Mouse (Mus musculus) heart, postnatal 10 days (tissue): Measurements from ENCODE around the gene Vmn1r14. TPM values are rescaled to one million over a fixed set of nuclear protein-coding genes. Genes with fewer than 3 reads are reported as not detected.
"Not testable (repeated sequence)": the region's sequence is repeated elsewhere in the genome, so short reads cannot be mapped to it uniquely, and the experiment has no call there.

ENCODE experiments used
- DNase-seq, 2 experiments: peaks; one replicate each; pipeline ENCODE4 v3.0.0; 2021
- intact Hi-C: fragments of 180-260 bp; cut with DNase I; formaldehyde crosslinking; loops from one replicate; pipeline ENCODE4 v1.15.1; 2025
- total RNA-seq, 2 experiments: library from RNA; stranded (reverse); gene quantifications; 2 replicates each; pipeline ENCODE4 v1.2.3; 2021

The Vmn1r14 gene
- total RNA-seq = not detected

- no peak for DNase-seq
- intact Hi-C loops = no loop called here
Measured at GRCm38 (mm10) chr6:57231386-57231785, at the start of gene Vmn1r14. Gene Vmn1r14 (plus strand): TSS chr6:57231686.

- not testable (repeated sequence) for DNase-seq
Measured at GRCm38 (mm10) chr6:57190016-57190415, 41.5 kb upstream of the Vmn1r14 start.

DNA sequence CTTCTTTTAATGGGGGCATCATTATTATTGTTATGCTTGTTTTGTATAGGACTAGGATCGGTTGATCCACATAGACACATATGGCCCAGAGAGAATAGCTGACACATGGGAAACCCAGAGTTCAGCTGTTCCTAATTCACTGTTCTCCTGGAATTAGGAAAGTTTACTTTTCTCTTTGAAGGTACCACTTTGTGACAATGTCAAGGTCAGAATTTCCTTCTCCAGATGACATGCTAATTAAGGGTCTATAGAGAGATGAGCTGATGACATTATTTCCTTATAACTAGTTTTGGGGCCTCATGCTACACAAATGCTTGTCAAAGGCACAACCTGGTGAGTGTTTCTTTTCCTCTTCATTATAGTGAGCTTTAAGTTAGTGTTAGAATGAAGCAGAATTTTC lies 28.5 kb upstream of the Vmn1r14 start, which contains the start of gene Vmn1r13:
TSS of gene Vmn1r13 (plus strand) at position 301 of the 400 bp plus-strand sequence.
- intact Hi-C loops, DNase-seq: not testable (repeated sequence)

More at GRCm38 (mm10) chr6:57190016-57190415, 41.5 kb upstream of the Vmn1r14 start:
- intact Hi-C loops = not testable (repeated sequence)

DNA sequence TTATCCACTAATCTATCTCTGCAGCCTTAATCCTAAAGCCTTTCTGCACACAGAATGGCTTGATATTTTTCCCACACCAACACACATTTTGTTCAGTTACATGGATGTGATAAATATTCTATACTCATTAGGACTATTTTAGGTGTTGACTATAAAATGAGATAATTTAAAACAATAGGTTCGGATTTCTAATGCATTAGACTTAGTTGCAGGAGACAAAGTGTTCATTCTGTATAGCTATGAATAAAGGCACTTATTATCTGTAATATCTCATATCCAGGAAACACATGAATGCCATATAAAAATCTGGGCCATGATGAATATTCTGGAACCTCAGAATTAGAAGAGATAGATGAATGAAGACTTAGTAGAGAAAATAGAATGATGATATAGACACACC lies 26.2 kb downstream of the Vmn1r14 start, which contains the start of gene Vmn1r15:
TSS of gene Vmn1r15 (plus strand) at position 301 of the 400 bp plus-strand sequence.
- intact Hi-C loops = no loop called here
- DNase-seq = no peak

DNA sequence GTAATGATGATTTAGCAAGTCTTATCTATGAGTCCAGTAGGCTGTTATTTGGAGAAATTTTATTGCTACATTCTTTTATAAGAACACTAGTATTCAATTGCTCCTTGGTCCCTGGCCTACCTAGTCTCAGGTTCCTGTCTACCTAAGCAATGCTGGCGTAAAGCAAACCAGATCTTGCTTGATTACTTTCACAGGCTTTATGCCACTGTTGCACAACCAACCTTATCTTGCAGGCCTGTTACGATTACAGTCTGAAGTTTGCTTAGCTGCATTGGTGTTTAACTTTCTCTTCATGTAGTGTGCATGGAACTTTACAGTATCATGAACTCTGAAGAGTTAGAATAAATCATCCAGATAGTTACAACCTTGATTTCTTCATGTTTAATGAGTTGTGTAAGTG lies 29.5 kb downstream of the Vmn1r14 start:
- DNase-seq = no peak
- intact Hi-C loops = no loop called here

- DNase-seq = no peak
- intact Hi-C loops = no loop called here
Measured at GRCm38 (mm10) chr6:57271881-57272280, 40.4 kb downstream of the Vmn1r14 start.

GRCm38 (mm10) chr6:57272517-57272916 lies 41.0 kb downstream of the Vmn1r14 start:
- DNase-seq = no peak

GRCm38 (mm10) chr6:57278952-57279351 lies 47.5 kb downstream of the Vmn1r14 start:
- DNase-seq = no peak
- intact Hi-C loops = no loop called here

More at GRCm38 (mm10) chr6:57272517-57272916, 41.0 kb downstream of the Vmn1r14 start:
- intact Hi-C loops = no loop called here

Other genes with a start within 250 kb of the Vmn1r14 start
- not detected for gene Vmn1r6, start 234.4 kb upstream of the Vmn1r14 start, total RNA-seq
- gene Vmn1r7, start 206.4 kb upstream of the Vmn1r14 start, total RNA-seq = not detected
- not detected for gene Vmn1r8, start 199.4 kb upstream of the Vmn1r14 start, total RNA-seq
- not detected for gene Vmn1r9, start 164.9 kb upstream of the Vmn1r14 start, total RNA-seq
- gene Vmn1r10, start 122.2 kb upstream of the Vmn1r14 start, total RNA-seq = not detected
- not detected for gene Vmn1r11, start 98.2 kb upstream of the Vmn1r14 start, total RNA-seq
- gene Vmn1r12, start 74.8 kb upstream of the Vmn1r14 start, total RNA-seq = not detected
- gene Vmn1r13, start 28.4 kb upstream of the Vmn1r14 start, total RNA-seq = not detected
- not detected for gene Vmn1r15, start 26.3 kb downstream of the Vmn1r14 start, total RNA-seq
- not detected for gene Vmn1r16, start 97.8 kb downstream of the Vmn1r14 start, total RNA-seq
- not detected for gene Vmn1r17, start 132.0 kb downstream of the Vmn1r14 start, total RNA-seq
- not detected for gene Vmn1r18, start 164.1 kb downstream of the Vmn1r14 start, total RNA-seq
- not detected for gene Vmn1r19, start 172.1 kb downstream of the Vmn1r14 start, total RNA-seq
- not detected for gene Vmn1r20, start 197.2 kb downstream of the Vmn1r14 start, total RNA-seq